Mouse (Mus musculus): ENCODE measurements around the gene Spint2. TPM values are rescaled to one million over a fixed set of nuclear protein-coding genes. Genes with fewer than 3 reads are reported as not detected.
"Not testable (repeated sequence)": the region's sequence is repeated elsewhere in the genome, so short reads cannot be mapped to it uniquely, and the experiment has no call there.

Spint2 gene
- polyA plus RNA-seq, 1 experiment from 2014 or later = 48.8 TPM

DNA sequence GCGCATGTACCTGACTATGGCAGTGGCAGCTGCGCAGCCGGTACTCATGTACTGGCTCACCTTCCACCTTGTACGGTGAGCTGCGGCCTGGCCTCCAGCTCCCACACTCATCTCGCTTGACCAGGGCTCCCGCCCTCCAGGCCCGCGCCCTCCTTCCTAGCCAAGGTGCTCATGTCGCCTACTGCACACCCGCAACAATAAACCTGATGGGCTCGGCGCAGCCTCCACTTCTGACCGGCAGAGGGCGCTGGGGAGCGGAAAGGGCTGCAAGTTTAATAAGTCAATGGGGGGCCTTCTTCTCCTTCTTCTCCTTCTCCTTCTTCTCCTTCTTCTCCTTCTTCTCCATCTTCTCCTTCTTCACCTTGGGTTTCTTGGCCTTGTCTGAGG is 34.4 kb downstream of the Spint2 start:
- no peaks in the 10 kb centered on the region for H3K9me3 ChIP-seq
- H3K4me3 ChIP-seq = 0 out of 2 replicates have a peak overlapping the region, but pooled peaks have one; percentile 7
- peak overlapping the region; percentile 23; the same call in 1 of the 2 replicates for H3K4me2 ChIP-seq (replicated peaks)
- no peak for ATAC-seq (replicated peaks)
- peaks cover 11% of the 10 kb centered on the region for H3K27me3 ChIP-seq
- H3K27ac ChIP-seq (replicated peaks) = no peak overlapping the region
- no peaks in the 10 kb centered on the region for H3K4me1 ChIP-seq
- H3K9ac ChIP-seq (replicated peaks) = no peak overlapping the region
- 0 out of 2 replicates have a peak, but pooled peaks cover 4% of the 10 kb centered on the region for H3K36me3 ChIP-seq
- 28% methylated on average over 16 of the region's 16 CpGs for WGBS

DNA sequence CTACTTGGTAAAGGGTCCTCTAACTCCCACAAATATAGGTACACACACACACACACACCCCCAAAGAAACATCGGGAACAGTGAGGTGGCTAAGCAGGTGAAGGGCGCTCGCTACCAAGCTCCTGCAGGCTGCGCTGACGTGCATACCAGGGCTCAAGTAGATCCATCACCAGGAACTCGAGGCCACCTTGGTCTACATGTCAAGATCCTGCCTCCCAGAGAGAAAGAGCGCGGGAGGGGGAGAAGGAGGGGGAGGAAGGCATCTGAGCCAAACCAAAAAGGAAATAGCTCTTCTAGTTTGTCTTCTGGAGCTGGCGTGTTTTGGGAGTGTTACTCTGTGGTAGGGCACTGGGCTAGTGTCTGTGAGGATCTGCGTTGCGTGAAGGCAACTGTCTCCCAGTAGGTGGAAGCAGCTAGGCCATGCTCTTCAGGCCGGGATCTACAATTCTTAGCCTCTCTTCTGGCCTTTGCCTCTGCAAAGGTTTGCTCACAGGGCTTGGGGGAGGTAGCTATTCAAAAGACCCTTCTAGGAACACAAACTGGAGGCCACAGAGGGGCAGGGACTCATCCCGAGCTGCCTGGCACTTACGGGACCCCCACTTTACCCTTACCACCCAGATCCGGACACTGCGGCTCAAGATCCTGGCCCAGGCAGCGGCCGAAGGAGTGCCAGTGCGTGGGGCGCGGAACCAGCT is 34.9 kb downstream of the Spint2 start:
- H3K9ac ChIP-seq (replicated peaks) = no peak overlapping the region
- no peak overlapping the region for H3K4me2 ChIP-seq (replicated peaks)
- no peak overlapping the region for H3K27ac ChIP-seq (replicated peaks)
- H3K4me3 ChIP-seq = no peak overlapping the region
- ATAC-seq (replicated peaks) = no peak
- no peaks in the 10 kb centered on the region for H3K9me3 ChIP-seq
- H3K36me3 ChIP-seq = 0 out of 2 replicates have a peak, but pooled peaks cover 4% of the 10 kb centered on the region
- 89% methylated on average over 21 of the region's 21 CpGs for WGBS
- no peaks in the 10 kb centered on the region for H3K4me1 ChIP-seq
- peaks cover 11% of the 10 kb centered on the region for H3K27me3 ChIP-seq

DNA sequence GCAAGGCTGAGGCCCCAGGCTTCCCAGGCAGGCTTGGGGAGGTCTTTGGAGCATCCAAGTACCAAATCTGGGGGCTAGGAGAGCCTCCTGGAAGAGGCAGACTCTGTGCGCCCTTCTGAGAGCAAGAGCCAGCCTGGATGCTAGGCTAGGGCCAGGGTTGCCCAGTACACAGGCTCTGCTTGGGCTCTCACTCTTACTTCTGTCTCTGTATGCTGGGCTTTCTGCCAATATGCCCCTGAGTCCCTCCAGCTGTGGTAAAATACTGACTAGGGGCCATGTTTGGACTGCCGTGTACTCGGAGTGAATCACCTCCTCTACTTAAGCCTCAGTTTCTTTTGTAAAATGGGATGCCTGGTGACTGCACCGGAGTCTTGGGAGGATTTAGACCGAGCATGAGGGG is 35.7 kb downstream of the Spint2 start:
- ATAC-seq (replicated peaks) = no peak
- Histone ChIP-seq H3K4me1 (no peaks in the 10 kb centered on the region), H3K9me3 (no peaks in the 10 kb centered on the region), H3K9ac (replicated peaks) (no peak overlapping the region), H3K36me3 (0 out of 2 replicates have a peak, but pooled peaks cover 4% of the 10 kb centered on the region), H3K27me3 (peaks cover 11% of the 10 kb centered on the region), H3K4me2 (replicated peaks) (no peak overlapping the region), H3K4me3 (no peak overlapping the region), H3K27ac (replicated peaks) (no peak overlapping the region)
- 79% methylated on average over 5 of the region's 5 CpGs for WGBS

DNA sequence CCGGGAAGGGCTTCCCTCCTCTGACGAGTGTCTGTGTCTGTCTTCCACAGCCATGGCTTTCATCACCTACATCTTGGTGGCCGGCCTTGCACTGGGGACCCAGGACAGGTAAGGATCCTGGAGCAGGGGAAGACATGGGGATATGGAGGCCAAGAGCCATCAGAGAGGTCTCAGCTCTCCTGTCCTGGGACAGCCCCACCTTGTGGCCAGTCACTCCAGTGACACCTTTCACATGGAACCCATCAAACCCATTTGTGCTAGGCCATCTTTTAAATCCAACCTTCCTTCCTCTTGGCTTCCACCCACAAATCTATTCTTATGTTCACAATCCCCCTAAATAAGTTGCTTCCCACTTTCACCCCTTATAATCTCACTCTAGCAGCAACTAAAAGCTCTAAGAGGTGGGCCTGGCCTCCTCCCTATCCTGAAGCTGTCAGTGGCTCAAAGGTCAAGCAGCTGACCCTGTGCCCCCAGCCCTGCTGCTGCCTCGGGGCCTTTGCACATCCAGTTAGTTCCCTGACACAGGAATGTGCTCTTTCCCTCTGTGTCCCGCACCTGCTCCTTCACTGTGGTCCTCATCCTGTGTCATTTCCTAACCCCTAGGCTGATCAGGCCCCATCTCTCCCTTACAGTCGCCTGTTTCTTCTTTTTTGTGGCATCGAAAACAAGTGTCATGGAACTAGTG is 36.8 kb downstream of the Spint2 start:
- Histone ChIP-seq H3K27me3 (peaks cover 11% of the 10 kb centered on the region), H3K9ac (replicated peaks) (no peak overlapping the region), H3K9me3 (no peaks in the 10 kb centered on the region), H3K4me3 (no peak overlapping the region), H3K36me3 (0 out of 2 replicates have a peak, but pooled peaks cover 4% of the 10 kb centered on the region), H3K4me2 (replicated peaks) (no peak overlapping the region), H3K27ac (replicated peaks) (no peak overlapping the region), H3K4me1 (no peaks in the 10 kb centered on the region)
- ATAC-seq (replicated peaks) = no peak
- 87% methylated on average over 7 of the region's 7 CpGs for WGBS

DNA sequence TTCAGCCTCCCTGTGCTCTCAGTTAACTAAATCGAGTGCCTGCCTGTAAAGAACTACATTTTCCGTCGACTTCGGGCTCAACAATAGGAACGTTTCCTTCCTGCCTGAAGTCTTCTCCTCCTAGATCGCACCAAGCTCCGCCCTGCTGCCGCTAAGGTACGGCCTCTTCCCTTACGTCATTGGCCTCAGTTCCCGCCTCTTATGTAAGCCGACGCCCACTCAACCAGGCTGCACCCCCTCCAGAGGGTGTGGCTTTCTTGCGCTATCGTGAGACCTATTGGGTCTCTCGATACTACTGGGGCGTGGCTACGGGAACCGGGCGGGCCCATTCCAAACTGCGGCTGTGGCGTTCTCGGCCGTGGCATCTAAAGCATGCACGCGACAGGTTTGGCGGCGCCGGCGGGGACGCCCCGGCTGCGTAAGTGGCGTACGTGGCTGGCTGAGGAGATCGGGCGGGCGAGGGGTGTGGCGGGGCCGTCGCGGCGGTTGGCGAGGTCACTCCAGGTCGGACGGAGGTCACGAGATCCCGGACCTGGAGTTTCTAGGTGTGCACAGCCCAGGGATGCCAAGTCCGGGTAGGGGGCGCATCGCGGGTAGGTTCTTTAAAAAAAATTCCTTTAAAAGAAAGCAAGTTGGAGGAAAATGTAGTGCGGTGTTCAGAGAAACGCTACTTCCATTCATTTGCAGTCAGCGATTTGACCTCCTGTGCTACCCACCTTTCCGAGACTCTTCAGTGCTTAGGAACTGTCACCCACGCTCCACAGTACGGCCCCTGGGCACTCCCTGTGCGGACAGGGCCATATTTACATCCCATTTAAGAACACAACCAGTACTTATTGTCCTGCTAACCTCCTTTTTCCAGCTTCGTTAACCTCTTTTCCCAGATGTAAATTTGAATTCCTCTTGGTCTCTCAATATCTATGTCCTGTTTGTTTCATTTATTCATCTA is 43.4 kb downstream of the Spint2 start, which contains the start of gene Yif1b:
Gene Yif1b, plus strand, starts transcription at position 311 of the 949 bp plus-strand sequence.
- Histone ChIP-seq H3K4me1 (peaks cover 11% of the 10 kb centered on the region), H3K36me3 (no peaks in the 10 kb centered on the region), H3K4me2 (replicated peaks) (peak within 1 kb of the TSS; percentile 79), H3K9ac (replicated peaks) (peak within 1 kb of the TSS; percentile 71), H3K4me3 (peak within 1 kb of the TSS; percentile 76), H3K27me3 (peaks cover 2% of the 10 kb centered on the region), H3K27ac (replicated peaks) (peak within 1 kb of the TSS; percentile 90), H3K9me3 (no peaks in the 10 kb centered on the region)
- peak; percentile 98 for ATAC-seq (replicated peaks)
- 1% methylated on average over 60 of the region's 60 CpGs for WGBS

DNA sequence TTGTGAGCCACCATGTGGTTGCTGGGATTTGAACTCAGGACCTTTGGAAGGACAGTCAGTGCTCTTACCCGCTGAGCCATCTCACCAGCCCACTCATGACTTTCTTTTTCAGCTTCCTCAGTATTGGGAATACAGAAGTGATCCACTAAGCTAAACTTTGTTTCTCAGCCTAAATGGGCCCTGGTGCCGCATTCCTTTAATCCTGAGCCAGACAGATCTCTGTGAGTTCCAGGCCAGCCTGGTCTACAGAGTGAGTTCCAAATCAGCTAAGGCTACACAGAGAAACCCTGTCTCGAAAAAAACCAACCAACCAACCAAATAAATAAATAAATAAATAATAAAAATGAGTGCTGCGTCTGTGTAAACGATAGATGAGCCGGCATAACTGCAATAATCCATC is 44.1 kb downstream of the Spint2 start:
- not testable (repeated sequence) for H3K36me3 ChIP-seq, H3K9me3 ChIP-seq, H3K27me3 ChIP-seq
- Histone ChIP-seq H3K9ac (replicated peaks) (peak overlapping the region; percentile 62), H3K4me1 (peaks cover 12% of the 10 kb centered on the region), H3K4me3 (peak overlapping the region; percentile 76), H3K27ac (replicated peaks) (peak overlapping the region; percentile 90), H3K4me2 (replicated peaks) (peak overlapping the region; percentile 79)
- ATAC-seq (replicated peaks) = peak; percentile 20
- WGBS = 31% methylated on average over 6 of the region's 6 CpGs

DNA sequence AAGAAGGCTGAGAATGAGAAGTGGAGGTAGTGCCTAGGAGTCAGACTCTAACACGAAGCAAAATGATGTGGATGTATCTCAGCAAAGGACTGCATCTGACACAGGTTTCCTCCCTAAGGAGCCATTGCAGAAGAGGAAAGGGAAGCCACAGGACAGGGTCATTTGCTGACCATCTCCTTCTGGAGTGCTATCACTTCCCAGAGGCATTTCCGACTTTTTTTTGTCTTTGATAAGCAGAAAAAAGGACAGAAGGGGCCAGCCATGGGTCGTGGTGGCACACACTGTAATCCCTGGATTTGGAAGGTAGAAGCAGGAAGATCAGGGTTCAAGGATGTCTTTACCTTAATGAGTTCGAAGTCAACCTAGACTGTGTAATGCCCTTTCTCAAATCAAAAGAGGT is 45.1 kb downstream of the Spint2 start:
- H3K27me3 ChIP-seq = peaks cover 16% of the 10 kb centered on the region
- no peak overlapping the region for H3K4me2 ChIP-seq (replicated peaks)
- WGBS = 83% methylated on average over 4 of the region's 4 CpGs
- ATAC-seq (replicated peaks) = no peak
- peaks cover 20% of the 10 kb centered on the region for H3K4me1 ChIP-seq
- H3K27ac ChIP-seq (replicated peaks) = no peak overlapping the region
- no peak overlapping the region for H3K4me3 ChIP-seq
- H3K9me3 ChIP-seq = no peaks in the 10 kb centered on the region
- H3K36me3 ChIP-seq = no peaks in the 10 kb centered on the region
- no peak overlapping the region for H3K9ac ChIP-seq (replicated peaks)

DNA sequence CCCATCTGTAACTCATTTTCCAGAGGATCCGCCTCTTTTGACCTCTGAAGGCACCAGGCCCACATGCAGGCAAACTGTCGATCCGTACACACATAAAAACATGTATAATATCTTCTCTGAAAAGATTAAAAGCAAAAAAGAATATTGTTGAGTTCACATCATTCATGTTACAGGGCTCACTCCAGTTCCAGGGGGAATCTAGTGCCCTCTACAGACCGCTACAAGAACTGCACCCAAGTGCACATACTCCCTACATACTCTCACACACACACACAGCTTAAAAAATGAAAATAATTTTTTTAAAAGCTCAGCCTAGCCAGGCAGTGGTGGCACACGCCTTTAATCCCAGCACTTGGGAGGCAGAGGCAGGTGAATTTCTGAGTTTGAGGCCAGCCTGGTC is 47.1 kb downstream of the Spint2 start:
- WGBS = 85% methylated on average over 5 of the region's 5 CpGs
- Histone ChIP-seq H3K4me3 (no peak overlapping the region), H3K27me3 (peaks cover 29% of the 10 kb centered on the region), H3K27ac (replicated peaks) (no peak overlapping the region), H3K4me1 (peaks cover 20% of the 10 kb centered on the region), H3K9ac (replicated peaks) (no peak overlapping the region), H3K36me3 (no peaks in the 10 kb centered on the region), H3K4me2 (replicated peaks) (no peak overlapping the region), H3K9me3 (no peaks in the 10 kb centered on the region)
- ATAC-seq (replicated peaks) = no peak

DNA sequence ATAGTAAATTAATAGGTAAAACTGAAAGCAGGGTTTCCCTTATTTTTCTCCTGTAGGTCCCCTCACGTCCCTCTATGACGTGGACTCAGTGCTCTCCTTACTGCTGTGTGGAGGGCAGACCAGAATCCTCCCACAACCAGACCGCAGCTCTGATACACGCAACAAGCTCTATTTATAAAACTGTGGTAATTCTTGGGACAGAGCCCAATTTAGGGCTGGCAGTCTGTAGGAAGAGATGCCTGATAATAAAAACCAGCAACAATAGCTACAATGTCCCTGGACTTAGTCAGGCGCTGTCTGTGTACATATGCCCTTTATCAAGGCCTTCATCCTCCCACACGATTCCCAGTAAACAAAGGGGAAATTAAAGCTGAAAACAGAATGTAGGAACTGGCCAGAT is 48.0 kb downstream of the Spint2 start:
- Histone ChIP-seq H3K4me2 (replicated peaks) (no peak overlapping the region), H3K36me3 (no peaks in the 10 kb centered on the region), H3K9ac (replicated peaks) (no peak overlapping the region), H3K27me3 (peaks cover 29% of the 10 kb centered on the region), H3K27ac (replicated peaks) (no peak overlapping the region), H3K4me1 (peaks cover 14% of the 10 kb centered on the region), H3K4me3 (no peak overlapping the region), H3K9me3 (no peaks in the 10 kb centered on the region)
- 59% methylated on average over 6 of the region's 6 CpGs for WGBS
- ATAC-seq (replicated peaks) = no peak

DNA sequence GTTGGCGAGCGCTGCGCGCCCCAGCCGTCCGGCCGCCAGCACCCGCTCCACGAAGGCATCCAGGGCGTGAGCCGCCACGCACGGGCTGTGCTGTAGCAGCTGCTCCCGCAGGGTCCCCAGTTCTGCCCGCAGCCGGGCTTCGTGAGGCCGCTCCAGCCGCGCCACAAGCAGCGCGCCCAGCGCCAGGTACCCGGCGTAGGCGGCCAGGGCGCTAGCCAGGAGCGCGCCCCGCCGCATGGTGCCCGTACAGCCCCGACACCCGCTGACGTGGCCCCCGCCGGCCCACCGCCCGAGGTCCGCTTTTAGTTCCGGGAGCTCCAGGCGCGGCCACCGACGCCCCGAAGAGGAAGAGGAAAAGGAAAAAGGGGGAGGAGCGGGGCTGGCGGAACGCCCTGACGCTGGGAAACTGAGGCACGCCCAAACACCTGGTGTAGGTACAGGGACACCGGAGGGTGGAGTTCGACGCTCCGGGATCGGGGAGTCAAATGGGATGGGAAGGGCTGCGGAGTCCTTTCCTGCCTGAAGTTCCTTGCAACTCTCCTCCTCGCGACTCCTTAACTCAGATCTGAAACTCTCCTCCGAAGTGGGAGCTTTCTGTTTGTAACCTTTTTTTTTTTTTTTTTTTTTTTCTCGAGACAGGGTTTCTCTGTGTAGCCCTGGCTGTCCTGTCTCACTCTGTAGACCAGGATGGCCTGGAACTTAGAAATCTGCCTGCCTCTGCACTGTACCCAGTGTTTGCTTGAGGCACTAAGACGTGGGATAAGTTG is 49.3 kb downstream of the Spint2 start, which contains the start of gene Kcnk6:
Gene Kcnk6, minus strand, starts transcription at position 269 of the 767 bp plus-strand sequence.
- H3K27ac ChIP-seq (replicated peaks) = no peak within 1 kb of the TSS
- peaks cover 29% of the 10 kb centered on the region for H3K27me3 ChIP-seq
- whole genome bisulfite sequencing = 2% methylated on average over 57 of the region's 62 CpGs
- no peaks in the 10 kb centered on the region for H3K36me3 ChIP-seq
- H3K4me1 ChIP-seq = peaks cover 9% of the 10 kb centered on the region
- 0 out of 2 replicates have a peak, but pooled peaks have one; percentile 46 for ATAC-seq (replicated peaks)
- no peaks in the 10 kb centered on the region for H3K9me3 ChIP-seq
- peak within 1 kb of the TSS; percentile 85 for H3K4me2 ChIP-seq (replicated peaks)
- H3K9ac ChIP-seq (replicated peaks) = peak within 1 kb of the TSS; percentile 45
- H3K4me3 ChIP-seq = peak within 1 kb of the TSS; percentile 45

DNA sequence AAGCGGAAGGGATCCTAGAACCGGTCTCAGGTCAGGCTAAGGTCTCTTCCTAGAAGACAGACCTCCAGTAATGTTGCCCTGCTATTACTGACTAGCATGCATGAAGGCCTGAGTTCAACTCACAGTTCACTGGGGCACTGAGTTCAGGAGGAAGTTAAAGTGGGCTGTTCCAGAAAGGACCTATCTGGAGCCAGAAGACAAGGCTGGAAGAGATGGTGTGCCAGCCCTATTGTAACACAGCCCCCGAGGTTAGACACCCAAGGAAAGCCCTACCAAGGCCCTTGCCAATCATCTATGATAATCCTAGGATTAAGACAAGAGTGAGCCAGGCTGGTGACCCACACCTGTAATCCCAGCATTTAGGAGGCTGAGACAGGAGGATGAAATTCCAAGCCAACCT is 50.2 kb downstream of the Spint2 start:
- ATAC-seq (replicated peaks) = no peak
- Histone ChIP-seq H3K27me3 (peaks cover 29% of the 10 kb centered on the region), H3K27ac (replicated peaks) (no peak overlapping the region), H3K4me3 (peak overlapping the region; percentile 45), H3K9ac (replicated peaks) (no peak overlapping the region), H3K36me3 (no peaks in the 10 kb centered on the region), H3K9me3 (no peaks in the 10 kb centered on the region), H3K4me1 (peaks cover 9% of the 10 kb centered on the region), H3K4me2 (replicated peaks) (peak overlapping the region; percentile 85; the same call in 1 of the 2 replicates)
- WGBS = 48% methylated on average over 3 of the region's 3 CpGs

Measured in forebrain, embryonic 15.5 days (tissue).